Mouse (Mus musculus) testis, adult 2 months (tissue): ENCODE results near the gene Trim25.

ENCODE experiments used
- CTCF ChIP-seq: fragments of 200-500 bp; IDR thresholded peaks from 2 replicates; pipeline ENCODE4 v1.5.1; 2012; ENCODE audit warnings: low read depth, mild to moderate bottlenecking, inconsistent platforms, low read length, moderate library complexity; ENCODE audit not compliant: control insufficient read depth, insufficient read depth, insufficient replicate concordance
- POLR2A ChIP-seq: fragments of 200-500 bp; IDR thresholded peaks from 2 replicates; pipeline ENCODE4 v1.6.1; 2012; ENCODE audit warnings: low read depth, mild to moderate bottlenecking, inconsistent platforms, low read length, moderate library complexity; ENCODE audit not compliant: control insufficient read depth

DNA sequence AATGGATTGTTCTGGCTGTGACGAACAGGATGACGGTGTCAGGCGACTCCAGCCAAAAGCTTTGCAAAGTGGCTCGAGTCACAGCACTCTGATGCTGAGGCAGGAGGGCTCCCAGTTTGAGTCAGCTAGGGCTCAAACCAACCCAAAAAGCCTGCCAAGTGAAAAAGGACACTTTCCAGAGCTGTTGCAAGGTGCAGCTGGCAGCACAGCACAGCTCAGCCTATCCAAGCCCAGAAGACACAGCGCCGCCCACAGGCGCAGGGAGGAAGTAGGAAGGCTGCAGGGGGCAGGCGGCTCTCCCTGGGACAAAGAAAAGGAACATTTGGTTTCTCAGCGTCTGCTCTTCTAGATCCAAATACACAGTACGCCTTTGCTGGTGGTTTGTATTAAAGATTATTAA is 12.6 kb upstream of the Trim25 start:
- TF ChIP-seq CTCF: no peak
- no peak for TF ChIP-seq POLR2A
